Comparison of ENCODE assay signal across 20 mouse cellular contexts in genomic region chr15:100251153-100251780, GRCm38 (mm10). TPM values are rescaled to one million over a fixed set of nuclear protein-coding genes. Genes with fewer than 3 reads are reported as not detected.
A peak's percentile ranks its signal among the peaks of the same experiment; 100 is the strongest.
DNase-seq lines count a peak whose midpoint lies in the region; ATAC-seq and TF ChIP-seq lines count a peak whose summit lies in the region.
"Had no signal": no experiment of that assay in that cellular context is flagged by ENCODE, and none has a peak within 500 bp of the region (broad histone marks: within the 10 kb centered on the region; RNA-seq: fewer than 3 reads in every experiment).

No protein-coding gene starts in this region.

- H3K4me2 ChIP-seq in kidney, embryonic 14.5 days (replicated peaks; ENCODE audit: low read depth, low read length): no peak overlapping the region
- H3K4me2 ChIP-seq: heart, embryonic 12.5 days; limb, embryonic 12.5 days; midbrain, embryonic 13.5 days; neural tube, embryonic 12.5 days had no signal

- 86% methylated on average over 6 of the region's 6 CpGs for WGBS in kidney, embryonic 14.5 days
- WGBS in thymus, adult 2 months: 94% methylated on average over 6 of the region's 6 CpGs

- H3K27me3 ChIP-seq in kidney, embryonic 14.5 days (ENCODE audit: control insufficient read depth, insufficient read depth, low read length): no peaks in the 10 kb centered on the region
- H3K27me3 ChIP-seq in thymus, adult 2 months (ENCODE audit: control insufficient read depth, insufficient read depth, low read length): no peaks in the 10 kb centered on the region
- H3K27me3 ChIP-seq: heart, embryonic 12.5 days; limb, embryonic 12.5 days; midbrain, embryonic 13.5 days; neural tube, embryonic 12.5 days had no signal

- ATAC-seq in kidney, embryonic 14.5 days (ENCODE audit: low FRiP score, low TSS enrichment): no peak
- ATAC-seq: intestine, postnatal 0 days; midbrain, embryonic 13.5 days had no signal

- no peak overlapping the region for H3K9ac ChIP-seq in kidney, embryonic 14.5 days (ENCODE audit: low read depth, low read length)
- H3K9ac ChIP-seq: heart, embryonic 12.5 days; limb, embryonic 12.5 days; midbrain, embryonic 13.5 days; neural tube, embryonic 12.5 days had no signal

- no peak for TF ChIP-seq POLR2A in thymus, adult 2 months (IDR thresholded peaks at IDR 0.05; ENCODE audit: control insufficient read depth, extremely low read depth, insufficient read depth, low read length, poor library complexity)

- H3K27ac ChIP-seq in kidney, embryonic 14.5 days (ENCODE audit: low read depth, low read length): no peak overlapping the region
- H3K27ac ChIP-seq in thymus, adult 2 months (ENCODE audit: control insufficient read depth, insufficient read depth, low read length): no peak overlapping the region
- H3K27ac ChIP-seq: limb, embryonic 12.5 days; midbrain, embryonic 13.5 days; neural tube, embryonic 12.5 days had no signal

- DNase-seq in adrenal gland, adult (ENCODE audit: inconsistent age in 2 of 2, low spot score in 1 of 2): peak; percentile 43 to 79
- DNase-seq in adrenal gland, postnatal 25 days: no peak
- DNase-seq in kidney, postnatal 10 days: peak; percentile 36
- DNase-seq in 3134 (ENCODE audit: extremely low read depth, insufficient read length, low spot score): peak; percentile 51
- peak; percentile 77 for DNase-seq in adipocyte (ENCODE audit: low spot score)
- no peak for DNase-seq in heart, postnatal 4 days
- no peak for DNase-seq in thymus, adult 2 months
- DNase-seq: cerebellum, adult 2 months; embryo, embryonic 11 days had no signal

- H3K4me1 ChIP-seq in kidney, embryonic 14.5 days (ENCODE audit: control insufficient read depth, insufficient read depth, low read length): no peaks in the 10 kb centered on the region
- H3K4me1 ChIP-seq in thymus, adult 2 months (replicated peaks; ENCODE audit: control insufficient read depth, insufficient read depth, low read length): no peaks in the 10 kb centered on the region
- H3K4me1 ChIP-seq: heart, embryonic 12.5 days; limb, embryonic 12.5 days; midbrain, embryonic 13.5 days; neural tube, embryonic 12.5 days had no signal

- TF ChIP-seq CTCF in thymus, adult 2 months (IDR thresholded peaks at IDR 0.05; ENCODE audit: borderline replicate concordance, control insufficient read depth, extremely low read depth, insufficient read depth, low read length, poor library complexity): no peak

- no peaks in the 10 kb centered on the region for H3K9me3 ChIP-seq in kidney, embryonic 14.5 days (ENCODE audit: control insufficient read depth, low read length)
- H3K9me3 ChIP-seq: heart, embryonic 12.5 days; limb, embryonic 12.5 days; midbrain, embryonic 13.5 days; neural tube, embryonic 12.5 days had no signal

- peaks cover 92% of the 10 kb centered on the region for H3K36me3 ChIP-seq in kidney, embryonic 14.5 days (ENCODE audit: control insufficient read depth, insufficient read depth, low read length)
- H3K36me3 ChIP-seq in thymus, adult 2 months (ENCODE audit: control insufficient read depth, insufficient read depth, low read length): peaks cover 86% of the 10 kb centered on the region

- no peak overlapping the region for H3K4me3 ChIP-seq in kidney, embryonic 14.5 days (ENCODE audit: low read length)
- H3K4me3 ChIP-seq in thymus, adult 2 months (ENCODE audit: control insufficient read depth, insufficient read depth, low read length): no peak overlapping the region
- H3K4me3 ChIP-seq: erythroblast, embryonic 14.5 days; heart, embryonic 12.5 days; limb, embryonic 12.5 days; midbrain, embryonic 13.5 days; neural tube, embryonic 12.5 days had no signal

RNA-seq across cellular contexts. Expression of gene Atf1, which starts 23.6 kb away (rescaled TPM):
- 70.7 and 78.1 TPM in 2 replicates for total RNA-seq in adrenal gland, postnatal 25 days (2021)
- polyA plus RNA-seq in kidney, embryonic 14.5 days (2014; fragmentation: Nextera tagmentation; extraction: Ambion mirVana): 48.4 and 57.8 TPM in 2 replicates
- total RNA-seq in heart, postnatal 4 days (2021): 10 to 100 TPM; 54.8 to 57.7 TPM
- polyA plus RNA-seq in thymus, adult 2 months (2012; rRNA removed): 86.4 and 110 TPM in 2 replicates

RNA-seq across cellular contexts. Expression of gene Tmprss12, which starts 29.4 kb away (rescaled TPM):
- not detected in 2 replicates for total RNA-seq in adrenal gland, postnatal 25 days (2021)
- polyA plus RNA-seq in kidney, embryonic 14.5 days (2014; fragmentation: Nextera tagmentation; extraction: Ambion mirVana): not detected in 2 replicates
- total RNA-seq in heart, postnatal 4 days (2021): not detected
- not detected in 2 replicates for polyA plus RNA-seq in thymus, adult 2 months (2012; rRNA removed)
- total RNA-seq: gastrocnemius, adult 8-10 months; layer of hippocampus, adult 8-10 months had no signal
- polyA plus RNA-seq: cerebellum, adult 2 months; erythroblast, embryonic 14.5 days; heart, embryonic 12.5 days; hindbrain, embryonic 11.5 days; intestine, postnatal 0 days; limb, embryonic 12.5 days; liver, embryonic 16.5 days; midbrain, embryonic 13.5 days; neural tube, embryonic 12.5 days had no signal

RNA-seq across cellular contexts. Expression of gene Mettl7a1, which starts 52.7 kb away (rescaled TPM):
- total RNA-seq in adrenal gland, postnatal 25 days (2021): 76.6 and 111 TPM in 2 replicates
- polyA plus RNA-seq in kidney, embryonic 14.5 days (2014; fragmentation: Nextera tagmentation; extraction: Ambion mirVana): 10.0 and 17.4 TPM in 2 replicates
- 10 to 100 TPM in 1 of 2 experiments, 1 to 10 TPM in 1; 8.8 to 13.1 TPM for total RNA-seq in heart, postnatal 4 days (2021)
- polyA plus RNA-seq in thymus, adult 2 months (2012; rRNA removed): 18.9 TPM in 2 replicates

Comparison
In these comparisons a context has a peak if more than half of its experiments do, and no peak if none do; other contexts are left out.
1. DNase-seq: peak in adrenal gland, adult (2 of 2), kidney, postnatal 10 days (single experiment), 3134 (single experiment) and adipocyte (single experiment); none in adrenal gland, postnatal 25 days (single experiment), heart, postnatal 4 days (single experiment) and thymus, adult 2 months (single experiment).